Mouse (Mus musculus) MN1 (cell line): ENCODE results near the gene Abhd11.
"Not testable (repeated sequence)": the region's sequence is repeated elsewhere in the genome, so short reads cannot be mapped to it uniquely, and the experiment has no call there.

Source experiments
- DNase-seq: peaks from one replicate; pipeline ENCODE4 v3.0.0-alpha.2; 2016; ENCODE audit warnings: low spot score

Gene Abhd11

GRCm38 (mm10) chr5:135024665-135025224, 15.8 kb downstream of the Abhd11 start:
- DNase-seq, result no peak

DNA sequence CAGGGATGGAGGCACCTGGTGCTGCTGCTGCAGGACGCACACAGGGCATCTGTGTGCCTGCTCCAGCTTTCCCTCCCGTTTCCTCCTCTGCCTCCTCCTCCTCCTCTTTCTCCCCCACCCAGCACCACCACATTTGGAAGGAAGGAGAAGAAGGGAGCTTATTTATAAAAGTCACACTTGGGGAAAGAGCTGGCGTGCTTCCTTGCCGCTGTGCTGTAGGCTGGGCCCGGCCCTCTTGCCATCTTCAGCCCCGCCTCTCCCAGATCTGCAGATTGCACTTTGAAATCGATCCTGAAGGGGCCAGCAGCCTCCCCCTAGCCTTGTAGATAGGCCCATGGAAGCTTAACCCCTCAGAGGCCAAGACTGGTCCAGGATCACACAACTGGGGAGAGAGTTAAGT, 16.9 kb downstream of the Abhd11 start:
- DNase-seq, result no peak

DNA sequence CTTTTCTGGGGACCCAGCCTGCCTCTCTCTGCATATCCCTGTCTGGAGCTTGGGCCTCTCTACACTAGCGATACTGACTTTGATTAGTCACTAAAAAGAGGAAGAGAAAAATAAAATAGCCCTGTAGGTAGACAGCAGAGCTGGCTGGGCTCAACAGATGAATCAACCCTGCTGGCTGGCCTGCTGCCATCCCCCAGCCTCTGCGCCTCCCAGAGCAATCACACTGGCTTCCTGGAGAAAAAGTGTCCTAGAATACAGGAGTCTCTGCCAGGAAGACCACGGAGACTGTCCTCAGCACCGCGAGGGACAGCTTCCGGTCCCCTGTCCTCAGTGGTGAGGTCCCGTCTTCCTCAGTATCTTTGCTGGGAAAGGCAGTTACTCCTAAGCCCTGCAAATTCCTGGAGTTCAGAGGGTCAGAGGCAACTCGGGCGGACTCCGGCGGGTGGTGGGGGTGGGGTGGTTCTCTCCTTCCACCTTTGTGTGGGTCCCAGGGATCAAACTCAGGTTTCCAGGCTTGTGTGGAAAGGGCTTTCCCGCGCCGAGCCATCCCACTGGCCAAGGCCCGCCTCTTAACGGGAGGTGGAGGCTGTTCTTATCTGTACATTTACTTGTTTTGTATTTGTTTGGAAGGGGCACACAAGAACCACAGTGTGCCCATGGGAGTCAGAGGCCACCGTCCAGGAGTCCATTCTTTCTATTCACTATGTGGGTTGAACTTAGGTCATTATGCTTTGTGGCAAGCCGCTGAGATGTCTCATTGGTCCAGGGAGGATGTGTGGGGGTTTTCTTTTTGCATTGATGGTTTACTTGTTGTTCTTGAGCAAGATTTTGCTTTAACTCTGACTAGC, 20.3 kb downstream of the Abhd11 start:
- peak; percentile 72 for DNase-seq

DNA sequence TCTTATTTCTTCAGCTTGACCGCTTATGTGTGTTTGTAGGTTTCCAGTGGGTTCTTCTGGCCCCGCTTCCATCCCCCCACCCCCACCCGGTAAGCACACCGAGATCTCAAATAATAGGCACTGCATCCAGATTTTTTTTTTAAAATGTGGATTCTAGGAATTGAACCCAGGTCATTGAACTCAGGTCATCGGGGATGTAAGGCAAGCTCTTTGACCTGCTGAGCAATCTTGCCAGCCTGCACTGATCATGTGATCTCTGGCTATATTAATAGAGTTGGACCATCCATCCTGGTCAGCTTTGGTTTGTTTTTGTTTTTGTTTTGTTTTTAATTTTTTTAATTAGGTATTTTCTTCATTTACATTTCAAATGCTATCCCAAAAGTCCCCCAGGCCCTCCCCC, 23.6 kb downstream of the Abhd11 start:
- DNase-seq, result no peak

- DNase-seq, result no peak
Measured at GRCm38 (mm10) chr5:135034593-135034992, 25.6 kb downstream of the Abhd11 start.

- no peak for DNase-seq
Measured at GRCm38 (mm10) chr5:135035608-135036359, 26.8 kb downstream of the Abhd11 start.

DNA sequence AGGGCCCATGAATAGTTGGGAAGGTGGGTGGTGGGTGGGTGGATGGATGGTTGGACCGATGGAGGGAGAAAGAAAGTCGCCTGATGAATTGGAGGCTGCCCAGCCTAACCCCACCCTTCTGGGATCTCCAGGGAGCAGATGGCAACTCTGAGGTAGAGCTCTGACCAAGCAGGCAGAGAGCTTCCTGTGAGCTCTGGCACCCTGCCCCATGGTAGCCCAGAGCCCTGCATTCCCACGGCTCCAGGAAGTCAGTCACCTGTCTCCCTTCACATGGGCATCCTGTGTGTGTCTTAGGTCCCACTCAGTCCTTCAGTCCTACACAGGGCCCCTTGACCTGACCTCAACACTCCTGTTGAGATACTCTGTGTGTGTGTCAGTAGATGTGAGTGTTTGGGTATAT, 29.0 kb downstream of the Abhd11 start:
- DNase-seq, result no peak

DNA sequence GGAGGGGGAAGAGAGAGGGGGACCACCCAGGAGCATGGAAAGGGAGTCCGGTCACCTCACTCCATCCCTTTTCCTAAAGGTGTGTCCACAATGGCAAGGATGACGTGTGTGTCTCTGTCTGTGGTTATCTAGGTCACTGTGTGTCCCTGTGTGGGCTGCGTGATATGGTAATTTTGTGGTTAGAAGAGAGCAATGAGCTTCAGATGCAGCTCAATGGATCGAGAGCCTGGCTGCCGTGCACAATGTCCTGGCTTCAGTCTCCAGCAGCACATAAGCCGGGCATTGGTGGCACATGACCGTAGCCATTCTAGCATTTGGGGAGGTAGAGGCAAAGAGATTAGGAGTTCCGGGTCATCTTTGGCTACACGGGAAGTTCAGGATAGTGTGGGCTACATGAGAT, 30.6 kb downstream of the Abhd11 start:
- no peak for DNase-seq

DNA sequence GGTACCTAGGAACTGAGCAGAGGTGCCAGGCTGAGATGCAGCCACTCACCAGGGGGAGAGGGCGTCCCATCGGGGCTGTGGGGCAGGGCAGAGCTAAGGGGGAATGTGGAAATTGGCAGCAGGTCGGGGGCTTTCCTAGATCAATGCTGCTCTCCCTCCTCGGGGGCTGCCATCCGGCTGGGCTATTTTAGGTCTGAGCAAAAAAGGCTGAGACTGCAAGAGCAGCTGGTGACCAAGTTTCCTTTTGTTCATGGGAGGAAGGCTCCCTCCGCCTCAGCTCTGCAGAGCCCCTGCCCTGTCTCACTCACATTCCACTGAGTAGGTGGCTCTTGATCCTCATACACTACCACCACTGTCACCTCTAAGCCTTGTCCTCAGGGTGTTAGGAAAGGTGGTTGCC, 31.1 kb downstream of the Abhd11 start:
- no peak for DNase-seq

GRCm38 (mm10) chr5:135040777-135041176, 31.8 kb downstream of the Abhd11 start:
- DNase-seq, result no peak

- DNase-seq, result no peak
Measured at GRCm38 (mm10) chr5:135042105-135042788, 33.3 kb downstream of the Abhd11 start.

DNA sequence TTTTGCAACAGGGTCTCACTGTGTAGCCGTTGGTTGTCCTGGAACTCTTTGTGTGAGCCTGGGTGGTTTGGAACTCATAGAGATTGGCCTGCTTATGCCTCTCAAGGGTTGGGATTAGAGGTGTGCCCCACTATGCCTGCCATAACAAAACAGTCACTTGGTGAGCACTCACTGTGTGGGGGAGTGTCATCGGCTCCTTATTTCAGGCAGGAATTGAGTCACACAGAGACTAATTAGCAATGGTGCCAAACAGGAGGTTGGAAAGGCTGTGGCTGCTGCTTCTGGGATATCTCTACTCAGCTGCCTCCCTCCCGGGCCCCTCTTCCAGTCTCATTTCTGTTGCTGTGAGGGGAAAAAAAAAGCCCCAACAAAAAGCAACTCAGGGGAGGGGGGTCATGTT, 35.6 kb downstream of the Abhd11 start:
- DNase-seq, result no peak

GRCm38 (mm10) chr5:135048539-135048938, 39.6 kb downstream of the Abhd11 start:
- no peak for DNase-seq

DNA sequence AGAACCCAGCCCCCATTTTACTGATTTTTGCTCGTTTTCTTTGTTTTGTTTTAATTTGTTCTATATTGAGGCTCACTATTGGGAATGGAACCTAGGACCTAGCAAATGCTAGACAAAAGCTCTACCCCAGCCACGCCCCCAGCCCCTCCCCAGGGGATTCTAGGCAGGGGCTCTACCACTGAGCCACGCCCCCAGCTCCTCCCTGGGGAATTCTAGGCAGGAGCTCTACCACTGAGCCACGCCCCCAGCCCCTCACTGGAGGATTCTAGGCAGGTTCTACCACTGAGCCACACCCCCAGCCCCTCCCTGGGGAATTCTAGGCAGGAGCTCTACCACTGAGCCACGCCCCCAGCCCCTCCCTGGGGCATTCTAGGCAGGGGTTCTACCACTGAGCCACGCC, 40.3 kb downstream of the Abhd11 start:
- not testable (repeated sequence) for DNase-seq

DNA sequence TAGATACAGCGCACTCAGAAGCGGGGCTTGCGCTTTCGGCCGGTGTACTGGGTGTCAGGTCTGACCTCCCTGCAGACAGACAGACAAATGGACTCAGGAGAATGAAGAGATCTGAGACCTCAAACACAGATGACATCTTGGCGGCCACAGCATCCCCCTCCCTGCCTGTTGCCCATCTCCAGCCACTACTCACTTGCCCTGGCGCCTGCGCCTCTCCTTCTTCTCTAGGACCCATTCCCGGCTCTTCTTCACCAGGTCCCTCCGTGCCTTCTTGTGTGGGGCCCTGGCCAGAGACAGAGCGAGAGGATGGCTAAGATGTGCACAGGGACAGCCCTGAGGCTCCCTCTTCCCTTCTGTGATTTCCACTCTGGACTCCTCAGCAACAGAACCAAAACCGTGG, 44.4 kb downstream of the Abhd11 start:
- no peak for DNase-seq
